Mouse (Mus musculus) cerebellum, adult 2 months (tissue): Measurements from ENCODE around the gene Ccdc183.

Experiments
- CTCF ChIP-seq: fragments of 200-500 bp; IDR thresholded peaks from 2 replicates; pipeline ENCODE4 v1.5.1; 2011; ENCODE audit warnings: low read depth, mild to moderate bottlenecking, control low read depth, low read length, moderate library complexity, borderline replicate concordance; ENCODE audit not compliant: insufficient read depth
- POLR2A ChIP-seq: fragments of 200-500 bp; IDR thresholded peaks from 2 replicates; pipeline ENCODE4 v1.6.1; 2011; ENCODE audit warnings: low read length, control low read depth, borderline replicate concordance; ENCODE audit not compliant: insufficient read depth

- TF ChIP-seq CTCF (no peak), POLR2A (no peak)
These were observed 16.1 kb upstream of the Ccdc183 start for GRCm38 (mm10) chr2:25633616-25634015.
